Comparison of ENCODE assay signal across 8 mouse cellular contexts in genomic region chr4:135254321-135254720, GRCm38 (mm10). TPM values are rescaled to one million over a fixed set of nuclear protein-coding genes. Genes with fewer than 3 reads are reported as not detected.
A peak's percentile ranks its signal among the peaks of the same experiment; 100 is the strongest.
DNase-seq lines count a peak whose midpoint lies in the region; ATAC-seq lines count a peak whose summit lies in the region.

No protein-coding gene starts in this region.

- DNase-seq in Muller cell, postnatal 12 days (ENCODE audit: inconsistent ontology term): peak; percentile 64
- DNase-seq in heart, postnatal 14 days: peak; percentile 57 to 58
- no peak for DNase-seq in adrenal gland, adult 8-10 months
- no peak for DNase-seq in cerebellum, adult 18-20 months
- DNase-seq in spleen, postnatal 10 days (ENCODE audit: low spot score in 2 of 2): no peak
- no peak for DNase-seq in cerebellum, postnatal 14 days

- no peaks in the 10 kb centered on the region for H3K27me3 ChIP-seq in lung, embryonic 16.5 days (ENCODE audit: control insufficient read depth, insufficient read depth, low read depth, low read length)

- peak overlapping the region; percentile 4; the same call in 1 of the 2 replicates for H3K4me3 ChIP-seq in brown adipose tissue, adult 24 weeks (ENCODE audit: insufficient read depth, low read depth, low read length)
- H3K4me3 ChIP-seq in lung, embryonic 16.5 days (ENCODE audit: low read length): no peak overlapping the region

- H3K4me2 ChIP-seq in lung, embryonic 16.5 days (ENCODE audit: low read depth, low read length): peak overlapping the region; percentile 10

- H3K9ac ChIP-seq in lung, embryonic 16.5 days (ENCODE audit: low read length): peak overlapping the region; percentile 2; the same call in 1 of the 2 replicates

- H3K9me3 ChIP-seq in lung, embryonic 16.5 days (ENCODE audit: control insufficient read depth, low read length): peaks cover 3% of the 10 kb centered on the region; the same call in 1 of the 2 replicates

- WGBS in lung, embryonic 16.5 days: 27% methylated on average over 4 of the region's 4 CpGs

- H3K4me1 ChIP-seq in brown adipose tissue, adult 24 weeks (ENCODE audit: control insufficient read depth, insufficient read depth, insufficient read length, low read length): peaks cover 41% of the 10 kb centered on the region
- peaks cover 51% of the 10 kb centered on the region for H3K4me1 ChIP-seq in lung, embryonic 16.5 days (replicated peaks; ENCODE audit: control insufficient read depth, insufficient read depth, low read length)

- H3K27ac ChIP-seq in brown adipose tissue, adult 24 weeks (replicated peaks; ENCODE audit: low read depth, low read length): peak overlapping the region; percentile 99
- peak overlapping the region; percentile 88 for H3K27ac ChIP-seq in lung, embryonic 16.5 days (ENCODE audit: low read length)

- peak; percentile 58 for ATAC-seq in lung, embryonic 16.5 days (ENCODE audit: low read depth)

- intact Hi-C loops in heart, postnatal 14 days (cut with DNase I): no loop called here

- no peaks in the 10 kb centered on the region for H3K36me3 ChIP-seq in lung, embryonic 16.5 days (ENCODE audit: control insufficient read depth, insufficient read depth, low read length)

RNA-seq across cellular contexts. Expression of gene Clic4, which starts 18.3 kb away (rescaled TPM):
- polyA plus RNA-seq in brown adipose tissue, adult 24 weeks (2012; ENCODE audit: insufficient read depth, insufficient read length, missing spikeins): 112 and 125 TPM in 2 replicates
- total RNA-seq in heart, postnatal 14 days (2021): 100 to 1,000 TPM; 251 to 264 TPM
- 170 and 179 TPM in 2 replicates for polyA plus RNA-seq in lung, embryonic 16.5 days (2015; fragmentation: Nextera tagmentation; extraction: Ambion mirVana)
- 10 to 100 TPM; 59.8 to 89.0 (median 74.4) TPM for total RNA-seq in adrenal gland, adult 8-10 months (2022)

Comparison
In these comparisons a context has a peak if more than half of its experiments do, and no peak if none do; other contexts are left out.
1. DNase-seq: peak in Muller cell, postnatal 12 days (single experiment) and heart, postnatal 14 days (2 of 2); none in adrenal gland, adult 8-10 months (single experiment), cerebellum, adult 18-20 months (0 of 2), spleen, postnatal 10 days (0 of 2) and cerebellum, postnatal 14 days (0 of 2).